Mouse (Mus musculus): ENCODE data around the gene Tbl3.

GRCm38 (mm10) chr17:24697985-24698384 lies 9.5 kb downstream of the Tbl3 start:
- no peak for TF ChIP-seq CTCF (conservative IDR thresholded peaks at IDR 0.05; ENCODE audit: low read length)
- no peak for TF ChIP-seq NANOG (IDR thresholded peaks at IDR 0.05; ENCODE audit: borderline replicate concordance, low read length)
- TF ChIP-seq POU5F1 (IDR thresholded peaks at IDR 0.05; ENCODE audit: borderline replicate concordance, low read length) = no peak
